In genomic region chr16:85677027-85677426, GRCm38 (mm10) we compare ENCODE assay signal across 9 mouse cellular contexts.
DNase-seq lines count a peak whose midpoint lies in the region; ATAC-seq and TF ChIP-seq lines count a peak whose summit lies in the region.
"Had no signal": no experiment of that assay in that cellular context is flagged by ENCODE, and none has a peak within 500 bp of the region (broad histone marks: within the 10 kb centered on the region; RNA-seq: fewer than 3 reads in every experiment).

No protein-coding gene starts in this region.

- ATAC-seq in embryonic facial prominence, embryonic 11.5 days (replicated peaks; ENCODE audit: insufficient number of reproducible peaks, low FRiP score, low TSS enrichment, low read depth) = no peak

- 45% methylated on average over 9 of the region's 9 CpGs for WGBS in embryonic facial prominence, embryonic 11.5 days

- peak; percentile 48 for TF ChIP-seq CTCF in ES-Bruce4 (IDR thresholded peaks at IDR 0.05; ENCODE audit: low read depth, low read length)

- no peak overlapping the region for H3K4me2 ChIP-seq in embryonic facial prominence, embryonic 11.5 days (ENCODE audit: low read depth, low read length)
- H3K4me2 ChIP-seq: embryonic facial prominence, embryonic 13.5 days had no signal

- no peaks in the 10 kb centered on the region for H3K4me1 ChIP-seq in ES-Bruce4 (ENCODE audit: control insufficient read depth, insufficient read depth, low read length)
- no peaks in the 10 kb centered on the region for H3K4me1 ChIP-seq in embryonic facial prominence, embryonic 11.5 days (ENCODE audit: control insufficient read depth, insufficient read depth, low read length)
- H3K4me1 ChIP-seq: embryonic facial prominence, embryonic 13.5 days had no signal

- no peak for TF ChIP-seq EP300 in ES-Bruce4 (IDR thresholded peaks at IDR 0.05; ENCODE audit: insufficient read depth, low read depth, low read length)

- H3K9ac ChIP-seq in ES-Bruce4 (ENCODE audit: low read depth, poor library complexity, severe bottlenecking) = no peak overlapping the region
- H3K9ac ChIP-seq in embryonic facial prominence, embryonic 11.5 days (replicated peaks; ENCODE audit: low read length) = no peak overlapping the region
- H3K9ac ChIP-seq: embryonic facial prominence, embryonic 13.5 days had no signal

- no peaks in the 10 kb centered on the region for H3K9me3 ChIP-seq in ES-Bruce4 (replicated peaks; ENCODE audit: control insufficient read depth, insufficient read depth, low read length, poor library complexity, severe bottlenecking)
- no peaks in the 10 kb centered on the region for H3K9me3 ChIP-seq in embryonic facial prominence, embryonic 11.5 days (replicated peaks; ENCODE audit: control insufficient read depth, low read length)
- H3K9me3 ChIP-seq: embryonic facial prominence, embryonic 13.5 days had no signal

- H3K36me3 ChIP-seq in ES-Bruce4 (ENCODE audit: control insufficient read depth, insufficient read depth, low read length, poor library complexity, severe bottlenecking) = no peaks in the 10 kb centered on the region
- H3K36me3 ChIP-seq in embryonic facial prominence, embryonic 11.5 days (replicated peaks; ENCODE audit: control insufficient read depth, insufficient read depth, low read depth, low read length) = no peaks in the 10 kb centered on the region
- H3K36me3 ChIP-seq: embryonic facial prominence, embryonic 13.5 days had no signal

- no peaks in the 10 kb centered on the region for H3K27me3 ChIP-seq in ES-Bruce4 (ENCODE audit: control insufficient read depth, insufficient read depth, low read length, poor library complexity, severe bottlenecking)
- no peaks in the 10 kb centered on the region for H3K27me3 ChIP-seq in embryonic facial prominence, embryonic 11.5 days (ENCODE audit: control insufficient read depth, insufficient read depth, low read length)

- DNase-seq in adipocyte (ENCODE audit: low spot score) = peak; percentile 56
- DNase-seq in embryonic facial prominence, embryonic 11.5 days (ENCODE audit: low spot score) = peak; percentile 77
- DNase-seq in heart, postnatal 14 days = peak; percentile 21 to 53
- peak; percentile 62 to 63 for DNase-seq in kidney, postnatal 25 days
- DNase-seq in lung, postnatal 10 days = peak; percentile 76
- DNase-seq in right cerebral cortex, postnatal 14 days = peak; percentile 23
- no peak for DNase-seq in thymus, adult 18-20 months

- intact Hi-C loops in heart, postnatal 14 days (cut with DNase I) = loop anchor here (5.0 to 10.0 kb wide), 4 partner anchors 152 to 942 kb away; partner anchors contain the start of gene Mrpl39

- H3K4me3 ChIP-seq in ES-Bruce4 (ENCODE audit: low read depth, low read length) = no peak overlapping the region
- H3K4me3 ChIP-seq in embryonic facial prominence, embryonic 11.5 days (ENCODE audit: low read depth, low read length) = no peak overlapping the region
- H3K4me3 ChIP-seq: embryonic facial prominence, embryonic 13.5 days had no signal

- no peak for TF ChIP-seq POLR2A in ES-Bruce4 (IDR thresholded peaks at IDR 0.05; ENCODE audit: insufficient read depth, low read length)

- H3K27ac ChIP-seq in ES-Bruce4 (ENCODE audit: insufficient read depth, low read length) = no peak overlapping the region
- H3K27ac ChIP-seq in embryonic facial prominence, embryonic 11.5 days (replicated peaks; ENCODE audit: low read depth, low read length) = no peak overlapping the region
- H3K27ac ChIP-seq: embryonic facial prominence, embryonic 13.5 days had no signal

Comparison
In these comparisons a context has a peak if more than half of its experiments do, and no peak if none do; other contexts are left out.
1. DNase-seq: peak in adipocyte (single experiment), embryonic facial prominence, embryonic 11.5 days (single experiment), heart, postnatal 14 days (2 of 2), kidney, postnatal 25 days (2 of 2), lung, postnatal 10 days (single experiment) and right cerebral cortex, postnatal 14 days (single experiment); none in thymus, adult 18-20 months (0 of 2).